Mouse (Mus musculus): Measurements from ENCODE around the gene Barhl2. TPM values are rescaled to one million over a fixed set of nuclear protein-coding genes. Genes with fewer than 3 reads are reported as not detected.
A peak's percentile ranks its signal among the peaks of the same experiment; 100 is the strongest.

Gene Barhl2
- total RNA-seq, 1 experiment from 2014 or later: not detected

- ATAC-seq (replicated peaks; ENCODE audit: low read depth, poor library complexity, severe bottlenecking): no peak
Measured at GRCm38 (mm10) chr5:106455106-106455920, 2.7 kb downstream of the Barhl2 start.

- ATAC-seq (replicated peaks; ENCODE audit: low read depth, poor library complexity, severe bottlenecking): no peak
Measured at GRCm38 (mm10) chr5:106454411-106455105, 3.4 kb downstream of the Barhl2 start.

- ATAC-seq (replicated peaks; ENCODE audit: low read depth, poor library complexity, severe bottlenecking): no peak
Measured at GRCm38 (mm10) chr5:106453886-106454321, 4.1 kb downstream of the Barhl2 start.

- ATAC-seq (replicated peaks; ENCODE audit: low read depth, poor library complexity, severe bottlenecking): peak; percentile 43; the same call in 1 of the 2 replicates
Measured at GRCm38 (mm10) chr5:106453181-106453885, 4.6 kb downstream of the Barhl2 start.

- ATAC-seq (replicated peaks; ENCODE audit: low read depth, poor library complexity, severe bottlenecking): no peak
Measured at GRCm38 (mm10) chr5:106452686-106453085, 5.3 kb downstream of the Barhl2 start.

- ATAC-seq (replicated peaks; ENCODE audit: low read depth, poor library complexity, severe bottlenecking): no peak
Measured at GRCm38 (mm10) chr5:106451681-106452440, 6.1 kb downstream of the Barhl2 start.

GRCm38 (mm10) chr5:106450426-106451160, 7.4 kb downstream of the Barhl2 start:
- ATAC-seq (replicated peaks; ENCODE audit: low read depth, poor library complexity, severe bottlenecking): no peak

GRCm38 (mm10) chr5:106449720-106450425, 8.1 kb downstream of the Barhl2 start:
- ATAC-seq (replicated peaks; ENCODE audit: low read depth, poor library complexity, severe bottlenecking): no peak

- ATAC-seq (replicated peaks; ENCODE audit: low read depth, poor library complexity, severe bottlenecking): no peak; the same call in 1 of the 2 replicates
Measured at GRCm38 (mm10) chr5:106448798-106449125, 9.2 kb downstream of the Barhl2 start.

- no peak; the same call in 1 of the 2 replicates for ATAC-seq (replicated peaks; ENCODE audit: low read depth, poor library complexity, severe bottlenecking)
Measured at GRCm38 (mm10) chr5:106447951-106448797, 9.8 kb downstream of the Barhl2 start.

- ATAC-seq (replicated peaks; ENCODE audit: low read depth, poor library complexity, severe bottlenecking): no peak
Measured at GRCm38 (mm10) chr5:106447091-106447820, 10.7 kb downstream of the Barhl2 start.

- ATAC-seq (replicated peaks; ENCODE audit: low read depth, poor library complexity, severe bottlenecking): peak; percentile 70
Measured at GRCm38 (mm10) chr5:106446593-106446992, 11.4 kb downstream of the Barhl2 start.

GRCm38 (mm10) chr5:106445681-106446080, 12.3 kb downstream of the Barhl2 start:
- no peak for ATAC-seq (replicated peaks; ENCODE audit: low read depth, poor library complexity, severe bottlenecking)

GRCm38 (mm10) chr5:106438916-106439315, 19.1 kb downstream of the Barhl2 start:
- no peak for ATAC-seq (replicated peaks; ENCODE audit: low read depth, poor library complexity, severe bottlenecking)

- no peak for ATAC-seq (replicated peaks; ENCODE audit: low read depth, poor library complexity, severe bottlenecking)
Measured at GRCm38 (mm10) chr5:106426069-106426468, 31.9 kb downstream of the Barhl2 start.

GRCm38 (mm10) chr5:106420871-106421270, 37.1 kb downstream of the Barhl2 start:
- no peak for ATAC-seq (replicated peaks; ENCODE audit: low read depth, poor library complexity, severe bottlenecking)

- ATAC-seq (replicated peaks; ENCODE audit: low read depth, poor library complexity, severe bottlenecking): no peak
Measured at GRCm38 (mm10) chr5:106420370-106420769, 37.6 kb downstream of the Barhl2 start.
